Mouse (Mus musculus): ENCODE results near the gene Sept12.
A peak's percentile ranks its signal among the peaks of the same experiment; 100 is the strongest.

The Sept12 gene

DNA sequence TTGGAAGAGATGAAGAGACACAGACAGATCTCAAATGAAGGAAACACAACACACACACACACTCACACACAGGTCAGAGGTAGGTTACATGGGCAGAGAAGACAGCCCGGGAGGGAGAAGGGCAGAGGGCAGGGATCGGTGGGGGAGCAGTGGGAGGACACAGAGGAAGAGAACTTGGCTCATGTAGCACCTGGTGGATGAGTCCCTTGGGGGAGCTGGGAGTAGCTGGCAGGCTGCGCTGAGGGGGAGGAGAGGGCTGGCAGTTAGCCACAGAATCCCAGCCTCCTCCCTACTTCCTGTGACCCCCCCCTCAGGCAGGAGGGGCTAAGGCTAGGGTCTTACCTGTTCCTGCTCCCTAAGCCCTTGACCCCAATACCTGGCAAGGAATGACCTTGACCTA lies at the start of gene Sept12:
Gene Sept12, minus strand, starts transcription at position 300 of the 400 bp plus-strand sequence.
- DNase-seq (ENCODE audit: extremely low spot score, low spot score): no peak

DNA sequence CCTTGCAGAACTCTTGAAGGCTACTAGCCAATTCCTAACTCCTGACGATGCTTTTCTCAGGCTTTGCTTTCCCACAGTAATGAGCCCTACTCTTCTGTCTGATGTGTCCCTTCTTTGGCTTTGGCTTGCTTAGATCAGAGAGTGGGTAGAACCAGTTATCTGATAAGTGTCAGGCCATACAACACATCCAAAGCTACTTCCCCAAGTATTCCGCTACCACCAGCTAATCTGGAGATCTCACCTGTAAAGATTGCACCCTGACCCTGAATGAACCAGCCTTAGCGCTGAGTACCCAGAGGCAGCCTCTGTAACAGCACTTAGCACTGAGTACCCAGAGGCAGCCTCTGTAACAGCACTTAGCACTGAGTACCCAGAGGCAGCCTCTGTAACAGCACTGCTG lies 47.7 kb upstream of the Sept12 start:
- DNase-seq (ENCODE audit: extremely low spot score, low spot score): no peak

DNA sequence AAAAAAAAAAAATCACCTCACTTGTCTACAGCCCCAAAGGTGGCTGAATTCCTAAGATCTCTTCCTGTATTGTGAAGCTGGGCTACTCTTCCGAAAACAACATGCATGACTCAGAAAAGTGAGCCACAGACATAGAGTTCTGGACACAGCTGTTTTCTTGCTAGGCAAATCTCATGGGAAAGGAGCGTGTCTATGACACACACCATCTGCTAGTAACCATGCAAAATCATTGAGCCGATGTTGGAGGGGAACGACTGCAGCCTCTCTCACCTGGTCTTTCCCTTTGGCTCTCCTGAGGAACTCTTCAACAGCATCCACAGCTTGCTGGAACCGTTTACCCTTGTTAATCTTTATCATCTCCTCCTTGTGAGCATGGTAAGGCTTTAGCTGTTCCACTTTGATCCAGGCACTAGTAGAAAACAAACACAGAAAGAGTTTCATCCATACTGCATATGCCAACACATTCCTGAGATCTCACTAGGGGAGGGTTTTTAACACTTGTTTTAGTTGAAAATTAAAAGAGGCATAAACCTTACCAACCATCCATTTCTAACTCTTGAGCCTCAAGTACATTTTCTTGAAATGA lies 39.1 kb upstream of the Sept12 start:
- no peak for DNase-seq (ENCODE audit: extremely low spot score, low spot score)

DNA sequence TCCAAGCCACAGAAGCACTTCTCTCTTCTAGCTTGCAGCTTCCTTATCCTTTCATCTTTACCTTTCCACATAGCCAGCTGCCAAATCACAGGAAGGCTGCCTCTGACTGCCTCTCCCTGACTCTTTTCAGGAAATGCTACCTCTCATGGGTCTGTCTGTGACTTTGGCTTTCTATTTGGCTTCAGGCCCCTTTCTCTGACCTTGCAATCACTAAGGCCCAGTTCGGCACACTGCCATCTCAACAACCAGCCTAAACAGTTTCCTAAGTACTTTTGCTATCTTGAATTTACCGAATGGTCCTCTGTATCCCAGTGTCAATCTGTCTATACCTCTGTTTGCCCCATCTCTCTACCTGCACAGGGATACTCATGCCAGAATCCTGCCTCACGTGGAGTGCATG lies 37.9 kb upstream of the Sept12 start:
- no peak for DNase-seq (ENCODE audit: extremely low spot score, low spot score)

DNA sequence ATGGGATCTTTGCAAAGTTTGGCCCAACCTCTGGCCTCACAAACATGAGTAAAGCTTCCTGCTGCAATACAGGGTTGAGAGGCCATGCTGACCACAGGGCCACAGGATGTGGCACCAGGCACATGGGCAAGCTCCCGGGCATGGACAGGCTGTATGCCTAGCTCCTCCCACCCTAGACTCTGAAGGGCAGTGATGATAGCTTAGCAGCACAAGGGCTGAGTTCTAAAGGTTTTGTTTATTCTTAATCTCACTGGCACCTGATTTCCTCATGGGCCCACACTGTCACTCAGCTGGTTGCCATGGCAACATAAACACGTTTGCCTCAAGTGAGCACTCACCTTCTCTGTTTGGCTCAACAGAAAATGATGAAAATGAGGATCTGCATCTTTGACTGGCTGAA lies 32.2 kb upstream of the Sept12 start:
- DNase-seq (ENCODE audit: extremely low spot score, low spot score): no peak

DNA sequence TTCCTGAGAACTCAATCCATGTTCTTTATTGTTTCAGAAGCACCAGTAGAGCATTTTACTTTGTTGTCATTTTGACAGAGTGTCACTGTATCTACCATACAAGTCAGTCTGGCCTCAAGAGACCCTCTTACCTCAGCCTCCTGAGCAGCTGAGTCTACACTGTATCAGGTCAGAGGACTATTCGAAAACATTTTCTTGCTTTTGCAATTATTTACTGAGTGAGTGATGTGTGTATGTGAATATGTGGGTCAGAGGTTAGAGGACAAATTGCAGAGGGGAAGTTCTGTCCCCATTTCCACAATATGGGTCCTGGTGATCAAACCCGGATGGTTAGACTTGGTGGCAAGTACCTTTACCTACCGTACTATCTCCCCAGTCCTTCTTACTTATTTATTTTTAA lies 26.4 kb upstream of the Sept12 start:
- DNase-seq (ENCODE audit: extremely low spot score, low spot score): no peak

DNA sequence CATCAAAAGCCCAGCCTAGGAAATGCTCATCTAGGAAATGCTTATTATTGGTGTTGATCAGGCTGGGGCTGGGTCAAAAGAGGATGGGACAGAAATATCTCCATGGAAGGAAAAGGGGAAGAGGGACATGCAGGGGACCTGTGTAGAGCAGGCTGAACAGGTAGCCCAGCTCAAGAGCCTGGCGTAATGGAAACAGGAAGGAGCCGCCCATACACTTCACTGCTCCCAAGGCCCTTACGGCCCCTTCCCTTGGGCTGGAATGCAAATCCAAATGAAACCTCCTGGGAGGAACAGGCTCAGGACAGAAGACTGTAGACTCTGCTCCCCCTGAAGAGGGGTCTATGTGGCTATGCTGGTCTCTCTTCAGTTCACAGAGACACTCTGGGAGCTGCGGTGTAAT lies 16.9 kb upstream of the Sept12 start:
- DNase-seq (ENCODE audit: extremely low spot score, low spot score): no peak

DNA sequence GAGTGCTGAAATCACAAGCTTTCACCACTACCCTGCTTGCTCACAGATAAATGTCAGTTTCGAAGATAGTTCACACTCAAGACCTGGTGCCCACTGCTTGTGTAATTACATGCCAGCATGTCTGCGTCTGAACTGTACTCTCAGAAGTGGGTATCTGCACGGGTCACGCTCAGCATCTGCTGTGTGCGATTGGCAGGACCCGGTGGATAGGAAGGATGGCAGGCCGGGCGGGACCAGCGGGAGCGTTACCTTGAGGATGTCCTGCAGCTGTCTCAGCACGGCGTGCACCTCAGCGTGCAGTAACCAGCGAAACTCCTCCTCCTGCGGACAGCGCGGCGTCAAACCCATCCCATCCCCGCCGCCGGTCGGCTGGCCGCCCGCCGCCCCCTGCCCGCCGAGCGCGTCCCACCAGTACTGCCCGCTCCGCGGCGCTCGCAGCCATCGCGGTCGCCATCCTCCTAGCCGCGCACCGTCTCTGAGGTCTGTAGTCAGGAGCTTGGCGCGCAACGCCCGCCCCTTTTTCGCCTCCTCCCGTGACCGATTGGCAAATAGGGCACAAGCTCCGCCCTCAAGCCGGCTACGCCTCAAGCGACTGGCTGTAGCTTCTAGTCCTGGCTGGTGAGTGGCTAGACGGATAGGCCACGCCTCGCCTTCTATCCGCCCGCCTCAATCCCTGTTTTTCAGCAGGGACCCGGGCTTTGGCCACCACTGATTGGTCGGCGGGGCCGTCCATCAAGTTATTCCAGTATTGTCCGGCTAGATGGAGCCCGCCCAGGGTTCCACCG lies 15.6 kb upstream of the Sept12 start, which contains the start of gene Rogdi:
Gene Rogdi, minus strand, starts transcription at position 500 of the 785 bp plus-strand sequence.
- DNase-seq (ENCODE audit: extremely low spot score, low spot score): peak; percentile 97

DNA sequence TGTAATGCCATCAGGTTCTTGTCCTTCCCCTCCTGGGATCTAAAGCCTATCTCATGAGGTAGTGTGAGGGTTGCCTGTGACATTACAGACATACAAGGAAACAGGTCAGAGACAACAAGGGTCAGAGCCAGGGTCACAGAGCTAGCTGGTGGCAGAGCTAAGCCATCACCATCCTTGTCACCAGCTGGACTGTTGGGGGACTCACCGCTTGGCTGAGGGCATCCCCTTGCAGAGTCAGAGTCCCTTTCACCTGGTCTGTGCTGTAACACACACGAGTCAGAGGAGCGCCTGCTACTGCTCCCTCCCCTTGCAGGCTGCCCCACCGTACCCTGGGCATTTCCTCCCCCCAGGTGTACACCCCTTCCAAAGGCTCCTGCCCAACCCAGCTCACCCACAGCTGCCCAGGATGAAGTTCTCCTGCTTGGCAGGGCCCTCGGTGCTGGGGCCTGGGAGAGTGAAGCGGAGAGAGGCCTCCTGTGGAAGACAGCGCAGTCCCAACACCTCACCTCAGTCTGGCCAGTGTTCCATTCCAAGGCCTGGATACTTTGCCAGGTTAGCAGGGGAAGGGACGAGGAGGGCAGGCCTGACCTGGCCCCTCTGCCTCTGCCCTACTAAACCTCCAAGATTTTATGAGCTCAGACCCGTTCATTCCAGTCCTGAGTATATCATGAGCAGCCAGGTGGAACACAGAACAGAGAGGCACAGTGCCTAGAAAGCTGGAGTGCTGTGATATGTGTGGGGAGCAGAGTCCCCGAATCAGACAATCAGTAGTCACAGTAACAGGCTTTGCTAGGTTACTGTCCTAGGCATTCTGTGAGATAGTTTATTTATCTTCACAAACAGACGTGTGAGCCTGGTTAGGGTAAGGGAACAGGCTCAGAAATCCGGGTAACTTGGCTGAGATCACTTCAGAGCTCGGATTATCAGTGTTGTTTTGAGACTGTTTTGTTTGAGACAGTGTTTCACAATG lies 14.7 kb upstream of the Sept12 start:
- DNase-seq (ENCODE audit: extremely low spot score, low spot score): no peak

DNA sequence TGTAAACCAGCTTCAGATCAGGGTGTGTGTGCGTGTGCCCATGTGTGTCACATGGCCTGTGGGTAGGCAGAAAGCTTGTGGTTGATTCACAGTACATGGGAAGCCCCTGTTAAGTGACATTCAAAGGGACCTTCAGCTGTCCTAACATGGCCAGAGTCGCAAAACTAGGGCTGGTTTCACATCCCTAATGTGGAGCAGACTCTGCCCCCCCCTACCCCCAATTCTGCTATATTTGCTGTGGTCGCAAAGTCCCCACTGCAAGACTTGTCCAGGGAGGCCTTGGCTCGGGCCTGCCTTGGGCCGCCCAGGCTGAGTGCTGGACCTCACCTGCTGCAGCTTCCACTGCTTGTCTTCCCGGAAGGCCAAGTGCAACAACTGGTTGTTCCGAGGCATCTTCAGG lies 13.6 kb upstream of the Sept12 start:
- DNase-seq (ENCODE audit: extremely low spot score, low spot score): no peak

DNA sequence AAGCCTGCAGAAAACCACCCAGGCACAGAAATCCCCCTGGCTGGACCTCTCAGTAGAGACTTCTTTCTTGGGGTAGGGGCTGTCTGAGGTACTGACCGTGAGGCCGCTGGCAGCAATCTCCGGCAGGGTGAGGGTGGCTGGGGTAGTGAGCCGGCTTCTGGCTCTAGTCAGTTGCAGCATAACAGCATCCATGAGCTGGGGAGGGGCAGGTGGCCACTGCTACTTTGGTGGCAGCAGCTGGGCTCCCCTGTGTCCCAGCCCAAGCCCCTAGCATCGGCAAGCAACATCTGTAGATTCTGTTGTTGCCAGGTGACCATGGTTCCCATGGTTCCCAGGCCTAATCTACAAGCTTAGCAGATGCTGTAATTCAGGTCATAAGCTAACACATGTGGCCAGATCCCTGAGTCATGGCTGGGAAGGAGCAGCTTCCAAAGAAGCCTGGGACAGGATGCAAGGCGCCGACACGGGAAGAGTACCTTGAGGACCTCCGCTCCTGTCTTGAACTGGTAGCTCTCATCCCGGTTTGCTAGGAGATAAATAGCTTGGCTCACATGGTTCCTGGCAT lies 12.8 kb upstream of the Sept12 start:
- DNase-seq (ENCODE audit: extremely low spot score, low spot score): no peak

DNA sequence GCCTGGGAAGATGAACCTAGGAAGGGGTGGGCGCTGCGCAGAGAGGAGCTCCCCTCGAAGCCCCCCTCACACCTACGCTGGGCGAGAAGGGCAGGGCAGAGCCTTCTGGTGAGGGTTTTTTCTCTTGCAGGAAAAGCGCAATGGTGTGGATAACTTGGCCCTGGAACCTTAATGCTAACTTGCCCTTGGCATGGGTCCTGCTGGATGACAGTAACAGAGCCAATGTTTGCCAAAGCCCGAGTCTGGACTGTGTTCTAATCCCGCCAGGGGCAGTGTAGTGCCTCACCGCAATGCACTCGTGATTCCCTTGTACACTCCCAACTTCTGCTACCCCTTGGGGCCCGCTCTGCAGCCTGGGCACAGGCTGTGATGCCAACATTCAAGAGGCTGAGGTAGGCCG lies 10.4 kb upstream of the Sept12 start:
- no peak for DNase-seq (ENCODE audit: extremely low spot score, low spot score)

DNA sequence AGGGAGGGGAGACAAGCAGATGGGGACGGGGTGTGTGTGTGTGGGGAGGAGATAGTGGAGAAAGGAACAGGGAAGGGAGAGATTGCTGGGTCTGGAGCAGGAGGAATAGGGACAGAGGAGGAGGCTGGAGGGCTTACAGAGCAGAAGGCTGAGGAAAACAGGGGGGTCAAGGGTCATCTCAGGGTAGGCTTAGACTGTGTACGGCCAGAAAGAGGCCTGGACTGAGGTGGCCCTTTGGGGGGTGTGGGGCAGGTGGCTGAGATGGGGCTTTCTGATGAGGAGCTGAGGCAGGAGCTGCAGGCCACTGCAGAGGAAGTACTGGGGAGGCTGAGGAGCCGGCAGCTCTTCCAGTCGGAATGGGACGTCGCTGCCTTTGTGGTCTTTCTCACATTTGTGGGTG lies 9.8 kb upstream of the Sept12 start:
- no peak for DNase-seq (ENCODE audit: extremely low spot score, low spot score)

DNA sequence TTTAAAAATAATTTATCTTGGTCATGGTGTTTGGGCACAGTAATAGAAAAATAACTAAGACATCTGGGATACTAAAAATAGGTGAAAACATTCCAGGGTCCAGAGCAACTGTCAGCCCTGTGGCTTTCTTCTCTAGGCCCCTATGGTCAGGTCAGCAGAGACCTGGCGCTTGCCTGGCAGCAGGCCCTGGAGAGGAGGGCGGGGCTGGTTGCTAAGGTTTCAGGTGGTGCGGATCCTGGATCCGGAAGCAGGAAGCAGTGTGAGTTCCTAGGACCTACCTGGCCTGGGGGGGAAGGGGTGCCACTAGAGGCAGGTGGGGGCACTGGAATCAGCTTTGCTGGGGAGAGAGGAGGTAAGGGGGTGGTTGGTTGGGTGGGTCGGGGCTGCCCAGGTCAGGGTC lies 9.4 kb upstream of the Sept12 start, which contains the start of gene Smim22:
Gene Smim22, plus strand, starts transcription at position 222 of the 400 bp plus-strand sequence.
- DNase-seq (ENCODE audit: extremely low spot score, low spot score): no peak

DNA sequence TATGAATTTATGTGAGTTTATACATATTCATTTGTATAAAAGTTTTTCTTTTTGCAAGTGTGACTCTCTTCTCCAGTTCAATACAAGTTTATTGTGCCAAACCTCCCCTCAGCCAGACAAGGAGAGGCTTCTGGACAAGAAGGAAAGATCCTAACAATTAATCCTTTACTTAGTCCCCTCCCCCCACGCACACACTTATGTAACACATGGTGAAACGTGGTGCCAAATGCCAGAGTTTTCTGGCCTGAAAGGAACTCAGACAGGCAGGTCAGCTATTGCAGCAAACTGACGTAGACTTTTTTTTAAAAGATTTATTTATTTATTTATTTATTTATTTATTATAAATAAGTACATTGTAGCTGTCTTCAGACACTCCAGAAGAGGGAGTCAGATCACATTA lies 3.0 kb upstream of the Sept12 start:
- DNase-seq (ENCODE audit: extremely low spot score, low spot score): no peak

DNA sequence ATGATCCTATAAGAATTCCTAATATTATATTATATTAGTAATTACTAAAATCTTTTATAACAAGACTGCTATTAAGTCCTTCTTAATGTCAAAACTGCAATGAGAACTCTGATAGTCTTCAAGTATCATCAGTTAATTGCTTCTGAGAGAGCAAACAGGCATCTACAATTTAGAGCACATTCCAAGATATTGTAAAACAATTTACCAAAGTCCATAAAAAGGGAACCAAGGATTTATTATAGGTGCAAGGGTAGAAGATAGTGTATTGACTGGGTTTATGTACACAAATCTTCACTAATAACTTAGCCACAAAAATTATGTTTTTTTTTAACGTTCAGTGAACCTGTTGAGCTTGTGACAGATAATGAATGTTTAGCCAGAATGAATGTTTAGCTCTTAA lies 1.3 kb upstream of the Sept12 start:
- no peak for DNase-seq (ENCODE audit: extremely low spot score, low spot score)

DNA sequence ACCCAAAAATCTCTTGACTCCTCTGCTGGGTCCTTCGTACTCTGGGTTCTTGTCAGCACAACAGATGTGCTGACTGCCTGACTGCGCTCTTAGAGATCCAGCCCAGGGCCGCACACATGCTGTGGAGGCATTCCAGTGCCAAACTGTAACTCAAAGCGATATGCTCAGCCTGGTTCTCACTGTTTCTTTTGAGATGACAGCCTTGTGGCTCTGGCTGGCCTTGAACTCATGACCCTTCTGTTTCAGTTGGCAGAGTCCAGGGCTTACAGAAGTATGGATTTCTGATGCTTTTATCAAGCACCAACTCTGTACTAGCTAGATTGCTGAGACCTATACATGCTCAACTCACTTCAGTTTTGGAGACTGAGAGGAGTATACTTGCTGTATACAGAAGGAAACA lies 4.4 kb downstream of the Sept12 start:
- DNase-seq (ENCODE audit: extremely low spot score, low spot score): no peak

DNA sequence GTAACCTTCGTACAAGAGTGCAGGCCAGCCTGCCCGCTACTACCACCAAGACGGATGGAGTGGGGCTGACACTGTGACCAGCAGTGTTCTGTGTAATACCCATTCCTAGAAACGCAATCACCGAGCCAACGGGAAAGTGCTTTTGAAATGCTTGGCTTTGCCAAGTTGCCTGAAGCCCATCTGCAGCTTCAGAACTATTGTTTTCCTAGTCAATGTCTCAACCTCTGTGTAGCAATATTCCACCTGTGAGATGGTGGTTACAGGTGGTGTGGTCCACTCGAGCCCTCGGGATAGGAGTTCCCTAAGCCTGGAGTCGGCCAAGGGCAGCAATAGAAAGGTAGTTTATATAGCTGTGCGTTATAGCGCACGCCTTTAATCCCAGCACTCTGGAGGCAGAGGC lies 12.9 kb downstream of the Sept12 start:
- DNase-seq (ENCODE audit: extremely low spot score, low spot score): no peak

DNA sequence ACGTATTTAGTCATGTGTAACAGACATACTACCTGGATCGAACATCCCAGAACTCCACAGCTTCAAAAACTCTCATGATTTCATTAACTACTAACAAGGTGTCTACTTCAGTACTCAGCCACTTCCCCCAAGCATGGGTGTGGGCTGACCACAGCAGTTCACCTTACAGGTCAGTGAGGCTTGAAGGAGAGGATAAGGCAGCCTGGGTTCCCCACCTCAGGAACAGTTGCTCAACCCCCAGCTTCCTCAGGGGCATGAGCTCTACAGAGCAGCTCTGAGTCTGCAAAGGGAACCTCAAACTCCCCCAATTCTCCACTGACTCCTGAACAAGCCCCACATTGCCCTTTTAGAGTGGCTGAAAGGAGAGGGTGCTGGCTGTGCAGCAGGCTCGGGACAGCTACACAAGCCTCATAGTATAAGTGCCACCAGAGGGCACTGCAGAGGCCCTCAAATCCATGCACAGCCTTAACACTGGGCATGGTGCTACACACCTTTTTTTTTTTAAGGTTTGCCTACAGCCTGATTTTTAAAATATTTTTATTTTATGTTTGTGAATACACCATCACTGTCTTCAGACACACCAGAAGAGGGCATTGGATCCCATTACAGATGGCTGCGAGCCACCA lies 17.8 kb downstream of the Sept12 start:
- no peak for DNase-seq (ENCODE audit: extremely low spot score, low spot score)

DNA sequence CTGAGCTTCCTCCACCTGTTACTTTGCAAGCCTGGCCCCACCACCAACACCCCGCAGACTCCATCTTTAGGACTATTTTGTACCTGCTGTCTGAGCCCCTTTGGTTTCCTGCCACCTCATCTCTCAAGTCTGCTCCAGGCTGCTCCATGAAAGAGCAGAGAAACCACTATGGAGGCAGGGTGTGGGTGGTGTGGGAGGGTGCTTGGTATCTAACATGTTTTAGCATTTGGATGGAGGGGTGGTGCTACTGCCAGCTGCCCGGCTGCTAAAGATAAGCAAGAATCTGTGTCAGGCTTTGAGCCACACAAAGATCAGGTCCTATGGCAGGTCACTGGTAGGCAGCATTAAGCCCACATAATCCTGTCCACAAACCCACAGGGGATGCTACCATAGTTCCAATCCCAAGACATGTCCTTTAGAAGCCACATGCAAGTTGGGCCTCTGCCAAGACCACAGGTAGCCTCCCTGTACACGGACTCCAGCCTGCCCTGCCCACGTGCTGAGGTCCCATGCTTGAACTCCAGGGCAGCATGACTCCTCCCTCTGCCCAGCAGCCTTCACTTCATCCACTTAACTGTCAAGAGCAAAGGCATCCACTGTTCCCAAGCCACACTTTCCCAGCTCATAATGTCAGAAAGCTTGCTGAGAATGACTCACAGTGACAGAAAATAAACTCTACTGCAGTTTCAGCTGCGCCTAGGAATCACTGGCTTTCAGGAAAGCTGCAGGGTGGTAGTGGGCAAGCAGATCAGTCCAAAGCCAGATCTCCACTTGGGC lies 19.2 kb downstream of the Sept12 start:
- no peak for DNase-seq (ENCODE audit: extremely low spot score, low spot score)

Measured in neural tube, embryonic 10.5 days (tissue).